Mouse (Mus musculus): ENCODE measurements around the gene Mrpl9.

DNA sequence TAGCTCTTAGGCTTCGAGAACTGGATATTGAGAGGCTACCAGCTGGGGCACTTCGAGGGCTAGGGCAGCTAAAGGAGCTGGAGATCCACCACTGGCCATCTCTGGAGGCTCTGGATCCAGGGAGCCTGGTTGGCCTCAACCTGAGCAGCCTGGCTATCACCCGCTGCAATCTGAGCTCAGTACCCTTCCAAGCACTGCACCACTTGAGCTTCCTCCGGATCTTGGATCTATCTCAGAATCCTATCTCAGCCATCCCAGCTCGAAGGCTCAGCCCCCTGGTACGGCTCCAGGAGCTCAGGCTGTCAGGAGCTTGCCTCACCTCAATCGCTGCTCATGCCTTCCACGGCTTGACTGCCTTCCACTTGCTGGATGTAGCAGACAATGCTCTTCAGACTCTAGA lies 40.7 kb upstream of the Mrpl9 start:
- no peak for TF ChIP-seq CTCF (IDR thresholded peaks at IDR 0.05; ENCODE audit: low read depth)
- no peak for TF ChIP-seq EP300 (IDR thresholded peaks at IDR 0.05; ENCODE audit: low read depth)

Measured in liver, embryonic 14.5 days (tissue).